Mouse (Mus musculus): ENCODE measurements around the gene F2rl3. TPM values are rescaled to one million over a fixed set of nuclear protein-coding genes. Genes with fewer than 3 reads are reported as not detected.

The F2rl3 gene
- polyA plus RNA-seq (2015; fragmentation: Illumina TruSeq; extraction: RNeasy Lipid Tissue Mini Kit (QIAGEN cat#74804); ENCODE audit: low read depth, low replicate concordance): not detected

DNA sequence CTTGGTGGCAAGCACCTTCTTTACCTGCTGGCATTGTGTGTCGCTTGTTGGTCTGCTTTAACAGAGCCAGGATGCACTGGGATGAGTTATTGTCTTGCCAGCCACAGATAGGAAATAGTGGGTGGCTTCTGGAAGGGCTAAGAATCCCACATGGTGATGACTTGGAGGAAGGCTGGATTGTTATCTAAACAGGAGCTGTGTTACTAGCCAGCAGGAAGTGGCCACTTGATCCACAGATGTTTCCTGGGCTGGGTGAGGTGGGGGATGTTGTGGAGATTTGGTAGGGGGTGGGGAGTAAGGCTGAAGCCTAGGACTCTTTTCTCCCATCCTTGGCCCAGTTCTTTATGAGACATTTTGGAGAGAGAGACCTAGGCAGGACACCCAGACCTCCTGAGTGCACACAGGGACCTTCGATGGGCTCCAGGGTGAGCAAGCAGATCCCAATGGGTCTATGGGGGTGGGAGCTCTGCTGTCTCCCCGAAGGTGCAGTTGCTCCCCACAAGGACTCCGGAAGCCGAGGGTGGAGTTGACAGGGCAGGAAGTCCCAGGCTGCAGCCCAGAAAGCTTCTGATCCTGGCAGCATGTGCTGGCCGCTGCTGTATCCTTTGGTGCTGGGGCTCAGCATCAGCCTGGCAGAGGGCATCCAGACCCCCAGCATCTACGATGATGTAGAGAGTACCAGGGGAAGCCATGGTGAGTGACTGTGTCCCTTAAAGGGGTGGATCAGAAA is at the start of gene F2rl3:
Gene F2rl3 (plus strand): TSS at position 559 of the 730 bp plus-strand sequence.

DNA sequence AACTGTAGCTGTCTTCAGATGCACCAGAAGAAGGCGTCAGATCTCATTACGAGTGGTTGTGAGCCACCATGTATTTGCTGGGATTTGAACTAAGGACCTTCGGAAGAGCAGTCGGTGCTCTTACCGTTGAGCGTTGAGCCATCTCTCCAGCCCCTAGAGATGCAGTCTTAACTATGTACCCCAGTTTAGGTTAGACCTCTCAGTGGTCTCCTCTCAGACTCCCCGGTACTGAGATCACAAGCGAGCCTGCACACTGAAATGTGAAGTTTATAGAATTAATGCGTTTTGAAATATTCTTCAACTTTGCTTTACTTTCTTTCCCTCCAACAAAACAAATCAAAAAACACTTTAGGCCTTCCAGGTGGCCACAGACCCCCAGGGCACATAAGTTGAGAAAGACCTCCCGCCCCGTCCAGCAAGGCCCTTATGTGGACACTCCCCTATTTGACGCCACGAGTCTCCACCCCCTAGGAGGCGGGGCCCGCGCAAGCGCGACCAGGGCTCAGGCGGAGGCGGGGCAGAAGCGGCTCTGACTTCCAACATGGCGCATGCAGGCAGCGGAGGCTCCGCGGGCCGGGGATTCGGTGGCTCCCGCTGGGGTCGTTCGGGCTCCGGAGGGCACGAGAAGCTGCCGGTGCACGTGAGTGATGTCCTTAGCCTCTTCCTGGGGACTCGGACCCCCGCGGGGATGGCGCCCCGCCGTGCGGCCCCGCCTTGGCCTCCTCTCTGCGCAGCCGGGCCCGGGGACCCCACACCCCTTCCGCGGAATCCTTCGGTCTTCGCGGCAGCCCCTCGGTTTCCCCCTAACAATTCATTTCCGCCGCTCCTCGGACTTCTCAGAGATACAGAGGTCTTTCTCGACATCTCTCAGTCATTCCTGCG is 38.7 kb upstream of the F2rl3 start, which contains the start of gene Sin3b:
Gene Sin3b (plus strand): TSS at position 517 of the 882 bp plus-strand sequence.

Other genes with a start within 250 kb of the F2rl3 start
- gene Med26, start 213.6 kb upstream of the F2rl3 start, polyA plus RNA-seq (2015; fragmentation: Illumina TruSeq; extraction: RNeasy Lipid Tissue Mini Kit (QIAGEN cat#74804); ENCODE audit: low read depth, low replicate concordance): 6.5 TPM
- 146 TPM for gene Smim7, start 190.8 kb upstream of the F2rl3 start, polyA plus RNA-seq (2015; fragmentation: Illumina TruSeq; extraction: RNeasy Lipid Tissue Mini Kit (QIAGEN cat#74804); ENCODE audit: low read depth, low replicate concordance)
- gene Tmem38a, start 189.8 kb upstream of the F2rl3 start, polyA plus RNA-seq (2015; fragmentation: Illumina TruSeq; extraction: RNeasy Lipid Tissue Mini Kit (QIAGEN cat#74804); ENCODE audit: low read depth, low replicate concordance): 152 TPM
- gene Nwd1, start 115.2 kb upstream of the F2rl3 start, polyA plus RNA-seq (2015; fragmentation: Illumina TruSeq; extraction: RNeasy Lipid Tissue Mini Kit (QIAGEN cat#74804); ENCODE audit: low read depth, low replicate concordance): 27.6 TPM
- 88.5 TPM for gene Sin3b, start 38.6 kb upstream of the F2rl3 start, polyA plus RNA-seq (2015; fragmentation: Illumina TruSeq; extraction: RNeasy Lipid Tissue Mini Kit (QIAGEN cat#74804); ENCODE audit: low read depth, low replicate concordance)